Mouse (Mus musculus): ENCODE results near the gene Fbxw14. TPM values are rescaled to one million over a fixed set of nuclear protein-coding genes. Genes with fewer than 3 reads are reported as not detected.
"Not testable (repeated sequence)": the region's sequence is repeated elsewhere in the genome, so short reads cannot be mapped to it uniquely, and the experiment has no call there.

Fbxw14 gene
- not detected for total RNA-seq (2021)
- long read RNA-seq, experiment 1: 0 reads
- long read RNA-seq, experiment 2: 0 reads

DNA sequence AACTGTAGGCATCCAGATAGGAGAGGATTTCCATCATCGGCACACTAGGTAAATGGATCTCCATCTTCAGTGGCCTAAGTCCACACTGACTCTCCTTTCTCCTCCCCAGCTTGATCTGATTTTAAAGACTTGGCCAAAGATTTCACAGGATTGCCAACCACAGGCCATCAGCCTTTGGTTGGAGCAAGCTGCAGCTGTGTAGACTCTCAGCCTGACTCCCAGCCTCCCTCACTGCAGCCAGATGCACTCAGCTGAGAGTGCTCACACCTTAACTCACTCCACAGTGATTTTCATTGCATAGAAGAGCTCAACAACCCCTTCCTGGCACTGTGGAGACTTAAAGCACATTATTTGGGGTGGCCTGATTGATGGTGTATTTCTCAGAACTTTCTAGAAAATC, at the start of gene Fbxw14:
Gene Fbxw14, minus strand, starts transcription at position 101 of the 400 bp plus-strand sequence.
- DNase-seq; H3K4me3 ChIP-seq; intact Hi-C loops (cut with DNase I); H3K27ac ChIP-seq: not testable (repeated sequence)

DNA sequence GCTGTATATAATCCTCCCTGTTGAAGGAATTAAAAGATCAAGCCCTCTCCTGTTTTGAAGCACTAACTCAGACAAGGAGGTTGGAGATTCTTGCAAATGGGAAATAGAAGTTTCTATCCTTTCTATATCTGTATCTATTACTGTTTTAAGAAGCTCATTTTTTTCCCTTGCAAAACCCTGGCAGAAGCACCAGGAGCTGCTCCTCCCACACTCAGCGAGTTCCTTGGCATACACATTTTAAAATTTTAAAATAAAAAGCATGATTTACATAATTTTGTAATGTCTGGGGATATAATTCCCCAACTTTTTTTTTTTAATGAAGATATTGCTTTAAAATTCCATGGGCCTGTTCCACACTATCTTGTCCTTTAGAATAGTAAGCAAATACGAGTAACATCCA, 24.4 kb downstream of the Fbxw14 start:
- no peak for DNase-seq
- no peak overlapping the region for H3K4me3 ChIP-seq
- H3K27ac ChIP-seq: no peak overlapping the region
- TF ChIP-seq CTCF (IDR thresholded peaks at IDR 0.05): no peak
- intact Hi-C loops (cut with DNase I): no loop called here

DNA sequence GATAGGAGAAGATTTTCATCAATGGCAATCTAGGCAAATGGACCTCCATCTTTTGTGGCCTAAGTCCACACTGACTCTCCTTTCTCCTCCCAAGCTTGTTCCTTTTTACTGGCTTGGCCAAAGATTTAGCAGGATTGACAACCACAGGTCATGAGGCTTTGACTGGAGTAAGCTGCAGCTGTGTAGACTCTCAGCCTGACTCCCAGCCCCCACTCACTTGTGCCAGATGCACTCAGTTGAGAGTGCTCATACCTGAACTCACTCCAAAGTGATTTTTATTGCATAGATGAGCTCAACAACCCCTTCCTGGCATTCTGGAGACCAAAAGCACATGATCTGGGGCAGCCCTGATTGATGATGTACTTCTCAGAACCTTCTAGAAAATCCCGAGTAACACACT, 52.8 kb downstream of the Fbxw14 start, which contains the start of gene Fbxw20:
Gene Fbxw20, minus strand, starts transcription at position 101 of the 400 bp plus-strand sequence.
- Histone ChIP-seq H3K27ac (no peak within 1 kb of the TSS), H3K4me3 (no peak within 1 kb of the TSS)
- intact Hi-C loops (cut with DNase I): no loop called here
- DNase-seq: no peak
- TF ChIP-seq CTCF (IDR thresholded peaks at IDR 0.05): no peak

Other genes with a start within 250 kb of the Fbxw14 start
- 10 to 100 TPM; 15.9 to 17.0 TPM for gene Shisa5, start 249.1 kb downstream of the Fbxw14 start, total RNA-seq (2021)
- 10 to 100 TPM; 13.2 TPM for gene Trex1, start 227.9 kb downstream of the Fbxw14 start, total RNA-seq (2021)
- gene Atrip, start 213.6 kb downstream of the Fbxw14 start, total RNA-seq (2021): 1 to 10 TPM; 8.0 to 8.5 TPM
- gene Ccdc51, start 205.2 kb downstream of the Fbxw14 start, total RNA-seq (2021): 1 to 10 TPM; 6.5 to 7.9 TPM
- gene Tma7, start 205.1 kb downstream of the Fbxw14 start, total RNA-seq (2021): 100 to 1,000 TPM; 316 to 321 TPM
- 1 to 10 TPM in 1 of 2 experiments, under 1 TPM in 1; 0.54 to 1.1 TPM for gene Plxnb1, start 192.3 kb downstream of the Fbxw14 start, total RNA-seq (2021)
- not detected for gene Fbxw21, start 125.6 kb downstream of the Fbxw14 start, total RNA-seq (2021)
- not detected for gene Fbxw13, start 91.7 kb downstream of the Fbxw14 start, total RNA-seq (2021)
- gene Fbxw20, start 52.9 kb downstream of the Fbxw14 start, total RNA-seq (2021): not detected
- gene Fbxw28, start 52.0 kb upstream of the Fbxw14 start, total RNA-seq (2021): not detected
- gene Fbxw22, start 116.6 kb upstream of the Fbxw14 start, total RNA-seq (2021): not detected
- gene Fbxw16, start 161.5 kb upstream of the Fbxw14 start, total RNA-seq (2021): not detected
- not detected for gene Fbxw19, start 208.2 kb upstream of the Fbxw14 start, total RNA-seq (2021)

All from gastrocnemius, adult 2 months (tissue).